Mouse (Mus musculus) neural tube, embryonic 14.5 days (tissue): ENCODE results near the gene Ap2a2. TPM values are rescaled to one million over a fixed set of nuclear protein-coding genes. Genes with fewer than 3 reads are reported as not detected.
"Not testable (repeated sequence)": the region's sequence is repeated elsewhere in the genome, so short reads cannot be mapped to it uniquely, and the experiment has no call there.

ENCODE experiments used
- ATAC-seq: fragments of 200-750 bp; cut with Nextera tagmentation; 2 replicates; pipeline ENCODE4 v1.8.0; 2017; ENCODE audit warnings: low read depth, mild to moderate bottlenecking, moderate TSS enrichment, moderate library complexity
- H3K27ac ChIP-seq: fragments of 300-500 bp; sonication (generic); 2 replicates; pipeline ENCODE4 v1.5.1; 2014; ENCODE audit warnings: low read depth, mild to moderate bottlenecking, control low read depth, low read length, moderate library complexity, mixed read lengths
- H3K27me3 ChIP-seq: fragments of 300-500 bp; sonication (generic); 2 replicates; pipeline ENCODE4 v1.6.1; 2014; ENCODE audit warnings: low read length; ENCODE audit not compliant: control insufficient read depth, insufficient read depth
- H3K36me3 ChIP-seq: fragments of 300-500 bp; sonication (generic); 2 replicates; pipeline ENCODE4 v1.6.1; 2014; ENCODE audit warnings: low read length, mixed read lengths; ENCODE audit not compliant: control insufficient read depth, insufficient read depth
- H3K4me1 ChIP-seq: fragments of 300-500 bp; sonication (generic); 2 replicates; pipeline ENCODE4 v1.6.1; 2014; ENCODE audit warnings: low read length; ENCODE audit not compliant: control insufficient read depth, insufficient read depth
- H3K4me2 ChIP-seq: fragments of 300-500 bp; sonication (generic); 2 replicates; pipeline ENCODE4 v1.6.1; 2014; ENCODE audit warnings: mild to moderate bottlenecking, low read depth, low read length, control low read depth
- H3K4me3 ChIP-seq: fragments of 300-500 bp; sonication (generic); 2 replicates; pipeline ENCODE4 v1.5.1; 2014; ENCODE audit warnings: low read depth, low read length, control low read depth, mixed read lengths
- H3K9ac ChIP-seq: fragments of 300-500 bp; sonication (generic); replicated peaks from 2 replicates; pipeline ENCODE4 v1.6.1; 2014; ENCODE audit warnings: low read depth, mild to moderate bottlenecking, control low read depth, low read length, mixed read lengths
- H3K9me3 ChIP-seq: fragments of 300-500 bp; sonication (generic); 2 replicates; pipeline ENCODE4 v1.6.1; 2016; ENCODE audit warnings: low read length; ENCODE audit not compliant: control insufficient read depth
- WGBS: fragments of 180-500 bp; shearing (Covaris S2); extraction: QIAGEN DNeasy Blood & Tissue Kit; methylation state at CpG from one replicate; pipeline ENCODE4 v1.1.7; 2014; 5-methylcytosine and 5-hydroxymethylcytosine counted together
- polyA plus RNA-seq: library from polyadenylated mRNA; unstranded; fragments of >200 nt; fragmentation: Nextera tagmentation; extraction: Ambion mirVana; gene quantifications from 2 replicates; pipeline ENCODE4 v1.2.1, GENCODE M21; 2014

Ap2a2 gene
- polyA plus RNA-seq, 1 experiment from 2014 or later, result 98.5 TPM

DNA sequence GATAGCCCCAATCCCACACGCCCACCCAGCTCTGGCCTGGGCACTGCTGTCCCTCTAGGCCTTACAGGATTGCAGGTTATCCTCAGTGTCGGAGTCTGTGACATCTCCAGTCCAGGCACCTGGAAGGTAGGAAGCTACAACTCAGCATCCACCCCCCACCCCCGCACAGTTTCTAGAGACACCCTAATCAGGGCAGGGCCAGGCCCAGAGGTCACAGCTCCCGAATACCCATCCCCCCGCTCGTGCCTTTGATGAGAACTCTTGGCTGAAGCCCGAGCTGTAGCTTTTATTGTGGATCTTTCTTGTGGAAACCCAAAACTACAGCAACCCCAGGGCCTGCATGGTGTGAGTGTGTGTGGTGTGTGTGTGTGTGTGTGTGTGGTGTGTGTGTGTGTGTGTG lies 90.2 kb downstream of the Ap2a2 start:
- Histone ChIP-seq H3K4me3 (no peak overlapping the region), H3K9ac (no peak overlapping the region), H3K27ac (no peak overlapping the region), H3K4me2 (no peak overlapping the region), H3K9me3 (no peaks in the 10 kb centered on the region), H3K27me3 (no peaks in the 10 kb centered on the region), H3K4me1 (no peaks in the 10 kb centered on the region), H3K36me3 (no peaks in the 10 kb centered on the region)
- ATAC-seq, result no peak
- WGBS, result 50% methylated on average over 7 of the region's 7 CpGs

DNA sequence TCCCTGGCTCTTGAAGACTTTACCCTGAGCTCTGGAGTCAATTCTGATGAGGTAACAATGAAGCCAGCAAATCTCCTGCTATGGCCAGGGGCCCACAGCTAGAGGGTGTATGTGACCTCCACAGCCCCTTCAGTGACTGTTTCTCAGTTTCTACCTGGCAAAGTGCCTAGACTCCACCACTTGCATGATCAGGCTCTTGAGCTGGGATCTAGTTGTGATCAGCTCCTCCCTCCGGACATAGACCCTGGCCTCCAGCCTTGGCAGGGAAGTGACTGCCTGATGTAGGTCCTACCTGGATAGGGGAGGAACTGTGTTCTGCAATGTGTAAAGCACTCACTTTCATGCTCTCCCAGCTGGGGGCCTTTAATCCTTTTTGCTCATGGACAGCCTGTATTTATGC lies 98.4 kb downstream of the Ap2a2 start:
- no peak overlapping the region for H3K4me2 ChIP-seq
- H3K9ac ChIP-seq, result no peak overlapping the region
- whole genome bisulfite sequencing, result 81% methylated on average over 1 of the region's 1 CpGs
- ATAC-seq, result no peak
- H3K9me3 ChIP-seq, result no peaks in the 10 kb centered on the region
- H3K36me3 ChIP-seq, result no peaks in the 10 kb centered on the region
- no peaks in the 10 kb centered on the region for H3K27me3 ChIP-seq
- no peak overlapping the region for H3K27ac ChIP-seq
- H3K4me1 ChIP-seq, result no peaks in the 10 kb centered on the region
- no peak overlapping the region for H3K4me3 ChIP-seq

DNA sequence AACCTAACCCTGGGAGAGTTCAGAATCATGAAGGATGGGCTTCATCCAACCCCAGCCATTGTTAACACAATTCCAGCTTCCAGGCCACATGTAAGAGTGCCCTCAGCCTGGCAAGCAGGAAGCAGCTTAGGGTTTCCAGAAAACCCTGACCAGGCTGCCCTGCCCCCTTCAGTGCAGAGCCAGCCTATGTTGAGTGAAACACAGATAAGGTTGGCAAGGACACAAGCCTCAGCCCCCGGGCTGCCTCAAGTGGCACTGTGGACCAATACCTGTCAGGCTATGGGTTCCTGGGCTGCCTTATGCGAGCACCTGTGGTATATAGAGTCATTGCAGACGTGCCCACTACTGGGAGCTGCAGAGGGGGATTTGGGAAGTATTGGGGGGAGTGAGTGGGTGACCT lies 99.5 kb downstream of the Ap2a2 start:
- no peak overlapping the region for H3K4me3 ChIP-seq
- no peaks in the 10 kb centered on the region for H3K27me3 ChIP-seq
- H3K4me2 ChIP-seq, result no peak overlapping the region
- no peak overlapping the region for H3K9ac ChIP-seq
- no peak overlapping the region for H3K27ac ChIP-seq
- H3K4me1 ChIP-seq, result no peaks in the 10 kb centered on the region
- WGBS, result 77% methylated on average over 3 of the region's 3 CpGs
- no peaks in the 10 kb centered on the region for H3K9me3 ChIP-seq
- H3K36me3 ChIP-seq, result no peaks in the 10 kb centered on the region
- ATAC-seq, result no peak

DNA sequence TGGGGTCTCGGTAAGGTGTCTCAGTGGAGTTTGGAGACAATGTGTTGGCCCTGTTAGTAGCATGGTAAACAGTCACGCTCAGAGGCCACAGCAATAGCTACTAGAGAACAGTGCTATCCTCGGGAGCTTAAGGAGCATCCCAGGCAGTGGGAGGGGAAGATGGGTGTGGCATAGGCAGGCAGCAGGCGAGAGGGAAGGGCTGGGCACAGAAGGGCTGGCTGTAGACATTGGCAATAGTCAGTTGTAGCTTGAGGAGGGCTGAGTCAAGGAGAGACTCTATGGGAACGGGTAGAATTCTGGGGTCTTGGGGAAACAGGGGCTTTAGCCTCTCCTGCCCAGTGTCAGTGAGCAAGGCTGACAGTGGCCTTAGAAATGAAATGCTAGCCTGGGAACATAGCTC lies 100.2 kb downstream of the Ap2a2 start:
- H3K36me3 ChIP-seq, result no peaks in the 10 kb centered on the region
- no peaks in the 10 kb centered on the region for H3K27me3 ChIP-seq
- H3K9ac ChIP-seq, result no peak overlapping the region
- WGBS, result 58% methylated on average over 5 of the region's 5 CpGs
- no peak for ATAC-seq
- no peak overlapping the region for H3K4me3 ChIP-seq
- H3K4me2 ChIP-seq, result no peak overlapping the region
- H3K27ac ChIP-seq, result no peak overlapping the region
- no peaks in the 10 kb centered on the region for H3K4me1 ChIP-seq
- no peaks in the 10 kb centered on the region for H3K9me3 ChIP-seq

DNA sequence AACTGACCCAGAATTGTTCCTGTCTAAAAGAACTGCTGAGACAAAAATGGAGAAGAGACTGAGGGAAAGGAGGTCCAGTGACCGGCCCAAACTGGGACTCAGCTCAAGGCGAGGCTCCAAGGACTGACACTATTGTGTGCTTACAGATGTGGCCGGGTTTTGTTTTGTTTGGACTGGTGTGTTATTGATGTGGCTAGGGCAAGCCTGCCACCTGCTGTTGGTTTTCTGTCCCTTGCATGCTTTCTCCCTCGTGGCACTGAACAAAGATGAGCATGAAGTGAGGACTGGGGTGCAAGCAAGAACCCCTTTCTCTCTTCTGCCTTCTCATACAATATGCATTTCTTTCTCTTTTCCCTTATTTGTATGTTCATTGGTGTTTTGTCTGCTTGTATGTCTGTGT lies 104.2 kb downstream of the Ap2a2 start:
- no peaks in the 10 kb centered on the region for H3K36me3 ChIP-seq
- no peak for ATAC-seq
- H3K4me1 ChIP-seq, result no peaks in the 10 kb centered on the region
- H3K9me3 ChIP-seq, result no peaks in the 10 kb centered on the region
- no peak overlapping the region for H3K4me2 ChIP-seq
- 24% methylated on average over 4 of the region's 4 CpGs for WGBS
- no peaks in the 10 kb centered on the region for H3K27me3 ChIP-seq
- H3K4me3 ChIP-seq, result no peak overlapping the region
- H3K27ac ChIP-seq, result no peak overlapping the region
- no peak overlapping the region for H3K9ac ChIP-seq

DNA sequence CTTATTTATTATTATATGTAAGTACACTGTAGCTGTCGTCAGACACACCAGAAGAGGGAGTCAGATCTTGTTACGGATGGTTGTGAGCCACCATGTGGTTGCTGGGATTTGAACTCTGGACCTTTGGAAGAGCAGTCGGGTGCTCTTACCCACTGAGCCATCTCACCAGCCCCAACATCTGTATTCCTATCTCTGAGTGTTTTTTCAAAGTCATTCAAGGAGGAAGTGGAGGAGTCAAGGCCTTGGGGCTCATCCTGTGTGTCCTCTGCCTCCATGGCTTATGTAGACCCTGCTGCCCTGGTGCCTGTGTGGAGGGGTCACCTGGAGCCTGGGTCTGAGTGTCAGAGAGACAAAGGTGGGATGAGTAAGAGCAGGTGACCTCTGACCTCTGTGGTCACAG lies 107.1 kb downstream of the Ap2a2 start:
- 91% methylated on average over 3 of the region's 3 CpGs for WGBS

DNA sequence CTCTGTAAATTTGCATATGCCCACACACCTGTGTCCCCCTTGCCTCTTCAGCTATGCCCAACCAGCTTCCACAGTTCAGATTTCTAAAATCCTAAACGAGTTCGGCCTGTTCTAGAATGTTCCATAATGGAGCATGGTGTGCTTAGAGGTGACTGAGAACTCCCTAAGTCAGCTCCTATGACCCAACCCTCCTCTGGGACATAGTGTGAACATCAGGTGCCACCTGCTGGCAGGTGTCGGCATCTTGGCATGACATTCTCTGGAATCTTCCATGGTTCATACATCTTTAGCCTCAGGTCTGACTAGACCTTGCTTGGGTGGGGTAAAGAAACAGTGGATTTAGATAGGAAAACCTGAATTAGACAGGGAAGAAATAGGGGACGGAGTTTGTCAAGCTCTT lies 109.0 kb downstream of the Ap2a2 start:
- Histone ChIP-seq H3K4me2 (no peak overlapping the region), H3K4me3 (no peak overlapping the region), H3K27ac (no peak overlapping the region), H3K36me3 (no peaks in the 10 kb centered on the region), H3K9me3 (no peaks in the 10 kb centered on the region), H3K4me1 (no peaks in the 10 kb centered on the region), H3K9ac (no peak overlapping the region), H3K27me3 (no peaks in the 10 kb centered on the region)
- 89% methylated on average over 4 of the region's 4 CpGs for WGBS
- ATAC-seq, result no peak

More for the DNA sequence above, 107.1 kb downstream of the Ap2a2 start:
- H3K27ac ChIP-seq, H3K9me3 ChIP-seq, H3K4me3 ChIP-seq, H3K4me2 ChIP-seq, H3K36me3 ChIP-seq, H3K27me3 ChIP-seq, ATAC-seq, H3K9ac ChIP-seq, H3K4me1 ChIP-seq: not testable (repeated sequence)

DNA sequence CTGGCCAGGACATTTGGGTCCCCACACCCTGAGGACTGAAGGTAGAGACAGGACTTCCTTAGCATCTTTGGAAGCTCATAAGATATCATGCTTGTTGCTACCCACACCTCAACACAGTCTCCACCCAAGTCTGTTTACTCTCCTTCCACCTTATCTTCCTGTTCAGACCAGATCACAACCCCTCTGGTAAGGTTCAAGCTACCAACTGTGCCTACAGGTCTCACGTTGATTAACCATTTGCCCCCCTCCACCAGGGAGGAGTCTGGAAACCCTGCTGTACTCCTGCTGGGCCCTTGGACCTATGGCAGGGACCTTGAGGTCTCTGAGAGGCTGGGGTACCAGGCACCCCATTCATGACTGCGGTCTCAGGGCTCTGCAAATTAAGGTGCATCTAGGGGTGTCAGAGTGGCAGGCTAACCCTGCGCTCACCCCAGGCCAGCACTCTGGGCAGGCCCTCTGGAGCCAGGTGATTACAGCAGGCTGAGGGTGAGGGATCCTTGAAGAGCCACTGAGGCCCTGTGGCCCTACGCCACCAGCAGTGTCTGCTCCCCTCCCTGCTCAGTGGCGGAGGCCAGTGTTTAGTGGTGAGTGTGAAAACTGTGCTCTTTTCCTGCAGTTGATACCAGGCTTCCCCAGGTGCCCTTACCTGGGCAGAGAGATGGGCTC lies 109.8 kb downstream of the Ap2a2 start:
- H3K27me3 ChIP-seq, result no peaks in the 10 kb centered on the region
- H3K4me1 ChIP-seq, result no peaks in the 10 kb centered on the region
- ATAC-seq, result no peak
- WGBS, result 86% methylated on average over 5 of the region's 5 CpGs
- no peak overlapping the region for H3K4me2 ChIP-seq
- no peaks in the 10 kb centered on the region for H3K36me3 ChIP-seq
- H3K9ac ChIP-seq, result no peak overlapping the region
- H3K27ac ChIP-seq, result no peak overlapping the region
- H3K4me3 ChIP-seq, result no peak overlapping the region
- no peaks in the 10 kb centered on the region for H3K9me3 ChIP-seq

DNA sequence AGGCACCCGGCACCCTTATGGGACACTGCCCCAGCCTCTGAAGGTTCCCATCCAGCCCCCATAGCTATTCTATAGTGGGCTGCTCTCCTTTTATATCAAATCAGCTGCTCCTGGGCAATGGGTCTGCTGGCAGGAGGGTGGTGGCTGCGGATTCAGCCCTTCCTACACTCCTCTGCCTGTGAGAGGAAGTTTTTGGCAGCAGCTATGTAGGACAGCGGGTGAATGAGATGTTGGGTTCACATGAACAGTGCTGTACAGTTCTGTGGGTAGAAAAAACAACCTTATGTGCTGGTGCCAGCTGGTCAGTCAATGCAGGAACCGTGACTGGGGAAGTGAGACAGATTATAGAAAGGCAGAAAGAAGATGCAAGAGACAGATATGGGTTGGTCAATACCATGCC lies 116.9 kb downstream of the Ap2a2 start:
- WGBS, result 85% methylated on average over 4 of the region's 4 CpGs
- Histone ChIP-seq H3K4me2 (no peak overlapping the region), H3K4me3 (no peak overlapping the region), H3K27ac (no peak overlapping the region), H3K4me1 (no peaks in the 10 kb centered on the region), H3K9me3 (no peaks in the 10 kb centered on the region), H3K9ac (no peak overlapping the region), H3K27me3 (no peaks in the 10 kb centered on the region), H3K36me3 (no peaks in the 10 kb centered on the region)
- ATAC-seq, result no peak
